Mouse (Mus musculus) lung, adult 2 months (tissue): ENCODE data around the gene Grap2. TPM values are rescaled to one million over a fixed set of nuclear protein-coding genes. Genes with fewer than 3 reads are reported as not detected.

ENCODE experiments used
- DNase-seq: peaks from one replicate; pipeline ENCODE4 v3.0.0; 2022
- H3K4me1 ChIP-seq: fragments of 200-500 bp; 2 replicates; pipeline ENCODE4 v1.6.1; 2011; ENCODE audit warnings: low read length; ENCODE audit not compliant: control insufficient read depth, insufficient read depth
- H3K4me3 ChIP-seq: fragments of 200-500 bp; replicated peaks from 2 replicates; pipeline ENCODE3; 2011; ENCODE audit warnings: low read depth, mild to moderate bottlenecking, control low read depth, low read length; ENCODE audit errors: extremely low read depth
- CTCF ChIP-seq: fragments of 200-500 bp; IDR thresholded peaks from 2 replicates; pipeline ENCODE4 v1.5.1; 2011; ENCODE audit warnings: mild to moderate bottlenecking, low read length, control low read depth; ENCODE audit not compliant: insufficient read depth
- POLR2A ChIP-seq: fragments of 200-500 bp; IDR thresholded peaks from 2 replicates; pipeline ENCODE4 v1.6.1; 2011; ENCODE audit warnings: low read depth, mild to moderate bottlenecking, control low read depth, low read length, borderline replicate concordance; ENCODE audit errors: extremely low read depth
- WGBS: fragments of 180-500 bp; shearing (Covaris S2); methylation state at CpG from one replicate; pipeline ENCODE4 v1.1.7; 2018; 5-methylcytosine and 5-hydroxymethylcytosine counted together
- polyA plus RNA-seq: library from polyadenylated mRNA; depleted of rRNA; stranded (reverse); fragments of >200 nt; gene quantifications from 2 replicates; pipeline ENCODE4 v1.2.3, GENCODE M21; 2012

Grap2 gene
- polyA plus RNA-seq, 1 experiment, result 7.3 TPM

DNA sequence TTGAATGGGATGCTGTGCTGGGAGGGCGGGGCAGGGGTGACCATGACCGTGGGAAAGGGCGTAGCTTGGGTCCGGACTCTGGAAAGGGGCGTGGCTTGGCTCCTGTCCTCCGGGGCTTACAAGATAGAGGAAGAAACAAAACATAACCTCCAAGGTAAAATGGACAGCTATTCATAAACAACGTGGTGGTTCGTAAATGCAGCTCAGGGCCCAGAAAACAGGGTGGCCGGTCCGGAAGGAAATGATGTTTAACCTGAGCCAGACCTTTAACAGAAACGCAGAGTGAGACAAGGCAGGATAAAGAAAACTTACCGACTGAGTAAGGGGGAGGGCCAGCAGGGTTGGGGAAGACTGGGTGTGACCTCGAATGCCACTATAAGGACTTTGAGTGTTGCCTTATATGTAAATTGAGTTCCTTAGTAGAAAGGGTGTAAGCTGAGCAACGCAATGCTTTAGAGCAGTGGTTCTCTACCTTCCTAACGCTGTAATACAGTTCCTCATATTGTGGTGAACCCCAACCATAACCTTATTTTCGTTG lies 26.9 kb downstream of the Grap2 start:
- Histone ChIP-seq H3K4me1 (no peaks in the 10 kb centered on the region; the same call in 1 of the 2 replicates), H3K4me3 (no peak overlapping the region)

DNA sequence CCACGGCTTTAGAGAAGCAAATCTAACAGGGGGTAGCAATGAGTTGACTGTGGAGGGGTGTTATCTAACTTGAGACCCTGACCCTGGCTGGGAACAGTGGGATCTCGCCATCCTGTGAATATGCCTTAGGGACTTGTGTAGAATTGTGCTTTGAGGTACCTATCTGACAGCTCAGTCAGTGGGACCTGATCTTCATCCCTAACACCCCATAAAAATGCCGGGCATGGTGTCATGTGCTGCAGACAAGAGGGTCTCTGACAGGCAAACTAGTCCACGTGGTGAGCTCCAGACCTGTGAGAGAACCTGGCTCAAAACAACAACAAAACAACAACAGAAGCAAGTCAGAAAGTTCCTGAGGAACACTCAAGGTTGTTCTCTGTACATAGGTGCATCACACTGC lies 27.4 kb downstream of the Grap2 start:
- WGBS, result 64% methylated on average over 4 of the region's 4 CpGs
- Histone ChIP-seq H3K4me1 (no peaks in the 10 kb centered on the region; the same call in 1 of the 2 replicates), H3K4me3 (no peak overlapping the region)
- TF ChIP-seq POLR2A, result no peak
- TF ChIP-seq CTCF, result no peak
- no peak for DNase-seq

More for the DNA sequence above, 26.9 kb downstream of the Grap2 start:
- 16% methylated on average over 16 of the region's 16 CpGs for WGBS
- TF ChIP-seq CTCF (no peak), POLR2A (no peak)
- DNase-seq, result peak; percentile 25

DNA sequence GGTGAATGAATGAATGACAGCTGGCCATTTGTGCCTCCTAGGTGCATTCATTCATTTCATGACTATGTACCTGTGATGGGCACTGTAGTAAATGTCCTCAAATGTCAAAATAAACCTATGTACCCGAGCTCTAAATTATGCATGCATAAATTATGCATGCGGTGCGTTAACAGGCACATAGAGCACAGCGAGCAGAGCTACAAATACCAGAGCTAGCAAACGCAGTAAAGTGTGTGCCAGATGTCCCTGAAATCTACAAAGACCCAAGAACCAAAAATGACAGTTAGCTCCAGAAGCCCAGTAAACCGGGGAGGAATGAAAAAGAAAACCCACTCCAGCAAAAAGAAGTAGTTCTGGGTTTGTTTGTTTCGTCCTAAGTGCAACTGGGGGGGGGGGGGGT lies 29.1 kb downstream of the Grap2 start:
- TF ChIP-seq CTCF, result no peak
- TF ChIP-seq POLR2A, result no peak
- 73% methylated on average over 7 of the region's 7 CpGs for WGBS
- Histone ChIP-seq H3K4me1 (no peaks in the 10 kb centered on the region; the same call in 1 of the 2 replicates), H3K4me3 (no peak overlapping the region)
- DNase-seq, result no peak

DNA sequence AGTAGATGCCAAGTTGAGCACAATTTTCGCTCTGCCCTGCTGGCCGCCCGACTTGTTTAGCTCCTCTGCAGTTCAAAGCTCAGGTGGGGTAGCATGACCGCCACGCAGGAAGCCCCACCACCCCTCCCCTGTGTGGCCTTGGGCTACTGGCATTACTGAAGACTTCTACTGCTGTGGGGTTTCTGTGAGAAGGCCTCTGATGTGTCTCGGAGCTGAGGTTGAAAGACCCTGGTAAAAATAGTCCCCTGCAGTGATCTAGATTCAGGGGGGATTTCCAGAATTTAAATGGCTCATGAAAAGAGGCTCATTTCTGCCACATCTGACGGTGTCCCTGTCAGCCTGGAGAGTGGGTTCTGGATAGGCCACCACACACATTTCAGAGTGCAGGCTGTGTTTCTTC lies 30.1 kb downstream of the Grap2 start:
- 80% methylated on average over 7 of the region's 7 CpGs for WGBS
- no peak for DNase-seq
- TF ChIP-seq CTCF, result no peak
- no peak for TF ChIP-seq POLR2A
- Histone ChIP-seq H3K4me1 (no peaks in the 10 kb centered on the region; the same call in 1 of the 2 replicates), H3K4me3 (no peak overlapping the region)

DNA sequence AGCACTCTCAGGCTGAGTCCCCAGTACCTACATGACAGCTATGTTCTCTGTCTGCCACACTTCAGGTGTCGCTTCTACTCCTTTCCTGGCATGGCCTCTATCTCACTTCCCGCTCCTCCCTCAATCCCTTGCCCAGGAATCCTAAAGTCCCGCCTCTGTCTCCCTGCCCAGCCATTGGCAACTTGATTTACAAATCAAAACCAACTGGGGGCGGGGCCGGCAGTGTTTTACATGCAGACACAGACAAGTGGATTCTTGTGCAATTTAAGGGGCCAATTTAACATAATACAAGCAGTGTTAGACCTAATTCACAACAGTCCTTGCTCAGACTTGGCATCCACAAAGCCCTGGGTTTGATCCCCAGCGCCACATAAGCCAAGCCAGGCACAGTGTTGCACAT lies 31.6 kb downstream of the Grap2 start:
- H3K4me3 ChIP-seq, result no peak overlapping the region
- TF ChIP-seq CTCF, result no peak
- DNase-seq, result no peak
- no peaks in the 10 kb centered on the region; the same call in 1 of the 2 replicates for H3K4me1 ChIP-seq
- 88% methylated on average over 6 of the region's 6 CpGs for WGBS

DNA sequence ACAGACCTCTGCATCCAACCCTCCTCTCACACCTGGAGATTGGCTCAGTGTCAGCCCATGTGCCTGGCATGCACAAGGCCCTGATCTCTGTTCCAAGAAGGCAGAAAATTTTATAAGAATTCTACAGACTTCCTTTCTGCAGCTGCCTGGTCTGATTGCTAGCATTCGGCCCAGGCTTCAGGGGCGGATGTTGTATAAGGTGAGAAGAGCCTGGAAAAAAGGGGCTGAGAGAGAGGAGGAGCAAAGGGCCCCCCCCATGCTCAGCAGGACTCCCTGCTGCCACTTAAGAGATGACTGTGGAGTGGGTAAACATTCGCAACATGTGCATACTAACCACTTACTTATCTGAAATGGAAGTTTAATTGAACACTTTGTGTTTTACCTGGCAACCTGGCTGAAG lies 35.6 kb downstream of the Grap2 start:
- DNase-seq, result no peak
- H3K4me1 ChIP-seq, result no peaks in the 10 kb centered on the region
- no peak overlapping the region for H3K4me3 ChIP-seq
- no peak for TF ChIP-seq POLR2A
- 60% methylated on average over 3 of the region's 3 CpGs for WGBS

DNA sequence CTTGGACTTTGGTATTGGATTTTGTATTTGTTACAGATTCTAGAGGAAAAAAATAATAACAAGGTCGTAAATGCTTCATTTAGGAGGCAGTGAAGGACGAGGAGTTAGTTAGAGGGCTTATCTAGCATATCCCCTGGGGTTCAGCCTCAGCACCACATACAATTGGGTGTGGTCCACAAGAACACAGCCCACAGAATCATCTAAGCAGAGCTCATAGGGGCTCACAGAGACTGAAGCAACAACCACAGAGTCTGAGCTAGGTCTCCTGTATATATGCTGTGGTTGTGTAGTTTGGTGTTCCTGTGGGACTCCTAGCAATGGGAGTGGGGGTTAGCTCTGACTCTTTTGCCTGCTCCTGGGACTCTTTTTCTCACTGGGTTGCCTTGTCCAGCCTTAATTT lies 37.9 kb downstream of the Grap2 start:
- DNase-seq, result no peak
- H3K4me1 ChIP-seq, result no peaks in the 10 kb centered on the region
- no peak overlapping the region for H3K4me3 ChIP-seq
- 68% methylated on average over 2 of the region's 2 CpGs for WGBS
- TF ChIP-seq POLR2A, result no peak
- no peak for TF ChIP-seq CTCF

DNA sequence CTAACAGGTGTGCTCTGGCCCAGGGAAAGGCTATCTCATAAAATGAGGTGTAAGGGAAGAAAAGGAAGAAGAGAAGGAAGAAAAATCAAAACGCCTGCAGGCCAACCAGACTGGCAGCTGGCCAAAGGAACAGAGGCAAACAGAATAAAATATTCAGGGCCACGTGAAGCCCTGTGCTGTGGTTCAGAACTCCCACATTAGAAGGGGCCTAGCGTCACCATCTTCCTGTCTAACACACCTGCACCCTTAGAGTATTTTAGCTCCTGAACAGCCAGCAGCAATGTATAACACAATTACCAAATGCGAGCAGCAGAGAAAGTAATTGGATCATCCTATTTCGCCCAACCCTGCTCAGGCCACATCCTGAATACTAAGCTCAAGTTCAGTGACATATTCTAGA lies 39.1 kb downstream of the Grap2 start:
- WGBS, result 59% methylated on average over 5 of the region's 5 CpGs
- no peak for DNase-seq
- Histone ChIP-seq H3K4me3 (no peak overlapping the region), H3K4me1 (no peaks in the 10 kb centered on the region)
- TF ChIP-seq POLR2A, result no peak
- no peak for TF ChIP-seq CTCF

DNA sequence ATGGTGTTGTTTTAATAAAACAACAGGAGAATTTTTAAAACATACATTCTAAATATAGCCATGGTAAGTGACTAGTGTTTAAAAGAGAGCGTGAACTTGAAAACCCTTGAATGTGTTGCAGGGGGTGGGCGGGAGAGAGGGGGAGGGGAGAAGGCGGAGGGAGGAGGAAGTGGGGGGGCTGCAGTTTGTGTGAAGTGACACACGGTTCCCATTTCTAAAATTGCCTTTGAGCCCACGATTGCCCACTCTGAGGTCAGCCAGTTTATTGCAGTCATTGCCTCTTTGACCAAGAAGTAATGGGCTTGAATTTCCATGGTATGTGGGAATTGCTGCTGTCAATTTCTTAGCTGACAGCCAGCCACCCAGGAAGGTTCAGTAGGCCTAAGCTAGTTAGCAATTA lies 41.5 kb downstream of the Grap2 start:
- TF ChIP-seq POLR2A (no peak), CTCF (no peak)
- Histone ChIP-seq H3K4me1 (no peaks in the 10 kb centered on the region), H3K4me3 (no peak overlapping the region)
- no peak for DNase-seq
- WGBS, result 32% methylated on average over 5 of the region's 5 CpGs

DNA sequence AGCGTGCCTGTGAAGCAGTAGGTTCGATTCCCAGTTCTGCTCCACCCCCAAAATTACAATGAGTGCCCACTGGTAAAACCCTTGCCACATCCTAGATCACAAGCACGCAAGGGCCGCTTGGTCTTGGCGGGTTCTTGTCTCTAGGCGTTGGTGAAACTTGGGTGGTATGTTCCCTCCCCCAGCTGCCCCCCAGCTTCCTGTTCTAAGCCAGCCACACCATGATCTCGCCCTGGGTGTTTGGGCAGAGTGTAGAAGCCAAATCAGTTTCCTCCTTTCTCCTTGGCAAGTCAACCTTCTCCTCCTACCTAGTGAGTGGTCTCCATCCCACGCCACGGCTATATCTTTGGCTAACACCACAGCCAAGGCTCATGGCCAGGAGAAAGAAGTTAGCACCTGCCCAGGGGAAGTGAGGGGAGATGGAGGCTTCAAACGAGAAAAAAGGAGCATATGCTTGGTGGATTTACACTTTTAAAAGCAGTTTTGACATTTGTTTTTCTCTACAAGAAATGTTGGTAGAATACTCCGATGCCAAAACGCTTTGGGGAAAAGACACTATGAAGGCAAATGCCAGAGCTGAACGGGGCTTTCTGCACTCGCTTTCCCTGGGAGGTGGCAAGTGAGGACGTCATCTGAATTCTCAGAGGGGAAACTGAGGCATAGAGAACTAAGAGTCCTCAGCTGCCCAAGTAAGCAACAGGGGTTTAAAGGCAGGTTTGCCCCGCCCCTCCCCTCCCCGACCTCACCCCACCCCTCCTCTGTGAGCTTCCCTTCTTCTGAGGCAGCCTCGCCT lies 42.3 kb downstream of the Grap2 start:
- 56% methylated on average over 18 of the region's 18 CpGs for WGBS
- no peak for DNase-seq
- H3K4me3 ChIP-seq, result no peak overlapping the region
- TF ChIP-seq POLR2A (no peak), CTCF (no peak)
- H3K4me1 ChIP-seq, result no peaks in the 10 kb centered on the region
